Mouse (Mus musculus) kidney, postnatal 14 days (tissue): Measurements from ENCODE around the gene Fcf1.

Source experiments
- DNase-seq: peaks from one replicate; pipeline ENCODE4 v3.0.0; 2022; ENCODE audit warnings: mixed read lengths

Fcf1 gene

DNA sequence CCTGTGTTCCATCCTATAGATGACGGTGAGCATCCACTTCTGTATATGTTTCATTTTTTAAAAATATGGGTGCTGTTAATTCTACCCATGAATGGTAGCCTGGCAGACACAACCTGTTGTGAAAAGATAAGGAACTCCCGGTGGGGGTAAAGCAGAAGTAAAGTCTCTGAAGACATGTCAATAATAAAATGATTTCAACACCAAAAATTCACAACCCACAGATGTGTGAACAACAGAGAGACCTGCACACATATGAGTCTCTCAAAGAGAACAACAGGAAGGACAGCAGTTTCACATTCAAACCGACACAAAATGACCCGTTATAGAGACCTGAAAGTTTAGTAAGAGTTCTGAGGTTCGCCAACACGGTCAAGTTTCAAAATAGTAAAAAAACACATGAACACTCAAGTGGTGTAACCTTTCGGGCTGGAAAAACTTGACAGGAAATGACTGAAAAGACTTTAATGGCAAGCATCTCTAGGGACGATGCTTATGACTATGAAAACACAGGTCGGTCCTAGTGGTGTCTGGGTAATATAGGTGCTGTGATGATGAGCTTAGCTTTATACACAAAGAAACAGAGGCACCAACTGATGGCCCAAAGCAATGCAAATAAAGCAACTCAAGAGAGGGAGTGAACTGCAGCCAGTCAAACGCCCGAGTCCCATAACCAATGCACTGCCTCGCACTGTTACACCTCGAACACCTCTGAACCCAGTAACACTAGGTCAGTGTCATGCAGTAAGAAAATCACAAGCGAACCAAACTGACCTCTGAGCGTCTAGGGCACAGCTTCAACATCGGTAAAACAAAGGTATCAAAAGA is 1.7 kb upstream of the Fcf1 start:
- DNase-seq, result no peak

DNA sequence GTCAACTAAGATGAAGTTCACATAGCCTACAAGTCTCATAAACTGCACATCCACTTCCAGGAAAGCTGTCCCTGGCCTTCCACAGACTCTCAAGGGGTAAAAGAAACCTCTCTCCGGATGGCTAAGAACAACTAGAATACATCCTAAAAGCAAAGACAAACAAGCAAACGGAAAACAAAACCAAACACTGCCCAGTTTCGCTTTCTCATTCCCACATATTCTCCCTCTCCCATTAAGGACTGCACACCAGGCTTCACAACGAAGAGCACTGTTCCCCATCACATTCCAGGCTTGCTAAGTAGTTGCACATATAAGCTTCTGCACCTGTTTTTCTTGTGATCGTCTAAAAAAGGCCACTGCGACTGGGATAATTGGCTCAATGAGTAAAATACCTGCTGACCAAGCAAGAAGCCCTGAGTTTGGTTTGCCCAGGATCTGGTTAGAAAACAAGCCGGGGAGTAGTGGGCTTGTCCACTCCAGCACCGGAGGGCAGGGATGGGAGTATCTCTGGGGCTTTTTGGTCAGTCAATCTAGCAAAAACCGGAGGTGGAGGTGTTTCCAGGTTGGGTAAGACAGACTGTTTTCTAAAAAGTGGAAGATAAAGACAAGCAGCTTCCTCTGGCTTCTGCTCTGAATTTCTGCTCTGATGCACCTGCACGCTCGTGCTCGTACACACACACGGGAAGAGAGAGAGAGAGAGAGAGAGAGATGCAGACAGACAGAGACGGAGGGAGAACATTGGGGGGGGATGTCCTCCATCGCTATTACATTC is 855 bp upstream of the Fcf1 start:
- no peak for DNase-seq

- DNase-seq, result no peak
Measured at GRCm38 (mm10) chr12:84979264-84979862, 8.7 kb downstream of the Fcf1 start.

DNA sequence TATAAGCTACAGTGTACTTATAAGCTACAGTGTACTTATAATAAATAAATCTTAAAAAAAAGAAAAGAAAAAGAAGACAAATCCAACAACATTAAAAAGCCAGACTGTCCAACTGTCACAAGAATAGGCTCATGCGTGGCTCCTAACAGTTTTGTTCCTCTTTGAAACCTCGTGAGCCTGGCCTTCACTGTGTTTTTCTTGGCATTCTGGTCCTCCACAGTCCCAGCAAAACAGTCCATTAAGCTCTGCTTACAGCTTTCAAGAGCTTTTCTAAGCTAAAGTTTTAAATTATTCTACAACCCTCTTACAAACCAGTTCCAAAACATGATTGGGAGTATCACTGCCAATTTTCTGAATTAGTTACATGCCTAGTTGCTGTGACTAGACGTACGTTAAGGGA is 18.8 kb downstream of the Fcf1 start:
- DNase-seq, result no peak

- DNase-seq, result no peak
Measured at GRCm38 (mm10) chr12:84995112-84995761, 24.5 kb downstream of the Fcf1 start.

GRCm38 (mm10) chr12:84996083-84996496 is 25.4 kb downstream of the Fcf1 start, which contains the start of gene Ylpm1:
Ylpm1 (plus strand) TSS chr12:84996321.
- peak; percentile 97 for DNase-seq

- no peak for DNase-seq
Measured at GRCm38 (mm10) chr12:84996501-84997398, 26.1 kb downstream of the Fcf1 start.

DNA sequence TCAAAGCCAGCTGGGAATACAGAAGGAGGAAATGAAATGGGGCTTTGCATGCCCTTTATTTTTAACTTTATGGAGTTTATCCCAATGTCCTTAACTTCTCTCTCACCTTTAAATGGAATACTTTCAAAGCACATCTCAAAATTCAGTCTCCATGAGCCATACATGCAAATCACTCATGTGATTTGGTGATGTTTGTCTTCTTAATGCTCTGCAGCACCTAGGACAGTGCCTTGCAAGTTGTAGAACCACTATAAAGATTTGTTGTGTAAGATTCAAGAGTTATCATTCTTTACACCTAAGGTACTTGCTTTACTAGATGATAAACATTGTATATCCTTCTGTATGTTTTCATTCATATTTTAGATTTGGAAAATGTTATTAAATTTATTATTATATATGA is 28.4 kb downstream of the Fcf1 start:
- no peak for DNase-seq

GRCm38 (mm10) chr12:85006206-85006605 is 35.5 kb downstream of the Fcf1 start:
- no peak for DNase-seq

DNA sequence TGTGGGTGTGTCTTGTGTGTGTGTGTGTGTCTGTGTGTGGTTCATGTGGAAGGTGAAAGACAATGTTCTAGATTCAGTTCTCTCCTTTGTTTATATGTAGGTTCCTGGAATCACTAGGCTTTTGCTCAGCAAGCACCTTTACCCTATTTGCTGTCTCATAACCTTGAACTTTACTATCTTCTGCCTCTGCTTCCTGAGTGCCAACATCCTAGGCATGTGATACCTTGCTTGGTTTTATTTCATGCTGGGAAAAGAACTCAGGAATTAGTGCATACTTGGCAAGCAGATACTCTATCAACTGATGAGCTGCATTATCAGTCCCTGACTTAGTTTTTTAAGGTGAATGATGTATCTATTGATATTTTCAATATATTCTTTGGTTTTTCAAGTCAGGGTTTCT is 36.3 kb downstream of the Fcf1 start:
- DNase-seq, result no peak

DNA sequence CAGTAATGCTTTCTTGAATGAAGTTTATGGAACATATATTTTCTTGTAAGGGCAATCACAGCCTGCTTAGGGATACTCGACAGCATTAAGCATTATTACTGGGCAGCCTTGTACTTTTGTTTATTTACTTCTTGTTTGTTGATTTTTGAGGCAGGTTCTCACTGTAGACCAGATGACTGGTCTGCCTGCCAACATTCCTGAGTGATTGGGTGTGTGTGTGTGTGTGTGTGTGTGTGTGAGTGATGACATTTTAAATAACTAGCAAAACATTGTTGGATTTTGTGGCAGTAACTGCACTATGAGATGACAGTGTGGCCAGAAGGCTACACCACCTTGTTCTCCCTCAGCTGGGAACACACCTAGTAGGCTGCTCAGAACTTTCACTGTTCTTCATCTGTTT is 39.1 kb downstream of the Fcf1 start:
- DNase-seq, result peak; percentile 11

DNA sequence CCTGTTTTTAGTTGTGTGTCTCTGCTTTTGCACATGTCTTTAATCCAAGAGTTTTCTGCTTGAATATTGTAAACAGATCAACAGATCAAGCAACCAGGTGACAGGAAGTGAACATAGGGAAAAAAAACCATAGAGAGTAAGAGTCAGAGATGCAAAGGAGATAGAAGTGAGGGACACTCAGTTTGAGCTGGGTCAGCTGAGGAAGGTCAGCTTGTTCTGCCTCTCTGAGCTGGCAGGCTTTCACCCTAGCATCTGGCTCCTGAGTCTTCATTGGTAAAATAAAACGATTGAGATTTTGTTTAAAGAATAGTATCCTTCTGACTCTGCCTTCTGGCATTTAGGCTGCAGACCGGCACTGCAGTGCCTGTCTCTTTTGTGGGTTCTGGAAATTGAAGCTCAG is 39.8 kb downstream of the Fcf1 start:
- DNase-seq, result no peak

GRCm38 (mm10) chr12:85012185-85012584 is 41.5 kb downstream of the Fcf1 start:
- DNase-seq, result no peak

DNA sequence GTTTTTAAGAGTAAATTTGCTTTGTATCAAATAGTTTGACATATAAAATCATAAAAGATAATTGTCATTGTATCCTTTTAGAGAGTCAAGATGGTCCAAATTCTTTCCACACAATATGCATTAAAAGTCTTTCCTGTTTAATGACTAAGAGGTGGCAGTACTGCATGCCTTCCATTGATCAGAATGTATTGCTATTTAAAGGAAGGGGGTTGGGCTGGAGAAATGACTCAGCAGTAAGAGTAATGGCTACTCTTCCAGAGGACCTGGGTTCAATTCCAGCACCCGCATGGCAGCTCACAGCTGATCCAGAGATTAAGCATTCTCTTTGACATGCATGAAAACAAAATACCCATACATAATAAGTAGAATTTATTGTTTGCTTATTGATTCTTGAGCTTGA is 51.4 kb downstream of the Fcf1 start:
- no peak for DNase-seq

DNA sequence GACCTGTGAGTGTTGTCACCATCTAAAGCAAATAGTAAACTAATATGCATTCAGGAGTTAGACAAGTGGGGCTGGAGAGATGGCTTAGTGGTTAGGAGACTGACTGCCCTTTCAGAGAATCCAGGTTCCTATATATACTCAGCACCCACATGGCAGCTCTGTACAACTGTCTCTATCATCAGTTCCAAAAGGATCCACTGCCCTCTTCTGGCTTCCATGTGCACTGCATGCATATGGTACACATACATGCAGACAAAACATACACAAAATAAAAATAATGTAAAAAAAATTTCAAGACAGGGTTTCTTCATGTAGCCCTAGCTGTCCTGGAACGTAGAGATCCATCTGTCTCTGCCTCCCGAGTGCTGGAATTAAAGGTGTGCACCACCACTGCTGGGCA is 62.0 kb downstream of the Fcf1 start:
- DNase-seq, result peak; percentile 5
